ENCODE assay signal across 26 mouse cellular contexts in the genomic region with DNA sequence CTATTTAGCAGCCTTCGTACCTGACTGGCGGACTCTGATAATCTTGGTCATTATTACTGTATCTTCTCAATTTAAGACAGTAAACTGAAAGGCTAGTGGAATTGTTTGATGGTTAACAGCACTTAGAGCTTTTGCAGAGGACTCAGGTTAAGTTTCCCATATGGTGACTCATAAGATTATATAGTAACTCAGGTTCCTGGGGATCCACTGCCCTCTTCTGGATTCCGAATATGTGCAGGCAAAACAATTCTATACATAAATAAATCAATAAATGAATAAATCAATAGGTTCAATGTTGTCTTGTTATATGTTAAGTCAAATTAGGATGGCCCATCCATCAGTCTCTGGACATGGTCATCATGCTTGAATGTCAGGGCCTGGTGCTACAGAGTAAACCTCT.
DNase-seq lines count a peak whose midpoint lies in the region; ATAC-seq and TF ChIP-seq lines count a peak whose summit lies in the region.
"Had no signal": no experiment of that assay in that cellular context is flagged by ENCODE, and none has a peak within 500 bp of the region (broad histone marks: within the 10 kb centered on the region; RNA-seq: fewer than 3 reads in every experiment).

No protein-coding gene starts in this region.

- TF ChIP-seq RAD21 in MEL (IDR thresholded peaks at IDR 0.05; ENCODE audit: low read depth, low read length), result peak; percentile 29

- H3K9me3 ChIP-seq in kidney, postnatal 0 days (replicated peaks; ENCODE audit: low read length), result no peaks in the 10 kb centered on the region
- H3K9me3 ChIP-seq in MEL (replicated peaks; ENCODE audit: insufficient read depth, low read length), result no peaks in the 10 kb centered on the region
- H3K9me3 ChIP-seq: forebrain, embryonic 10.5 days; heart, embryonic 12.5 days; hindbrain, embryonic 12.5 days; limb, embryonic 12.5 days; neural tube, embryonic 13.5 days had no signal

- peaks cover 21% of the 10 kb centered on the region; the same call in 1 of the 2 replicates for H3K4me1 ChIP-seq in kidney, postnatal 0 days (replicated peaks; ENCODE audit: insufficient read depth, low read length)
- no peaks in the 10 kb centered on the region for H3K4me1 ChIP-seq in MEL (ENCODE audit: control insufficient read depth in 1 of 2, insufficient read depth in 2 of 2, low read length in 2 of 2)

- H3K4me3 ChIP-seq in gastrocnemius, adult 2 months, result no peak overlapping the region
- H3K4me3 ChIP-seq in kidney, postnatal 0 days (replicated peaks; ENCODE audit: low read depth, low read length), result no peak overlapping the region
- no peak overlapping the region for H3K4me3 ChIP-seq in MEL (ENCODE audit: control insufficient read depth in 1 of 2, insufficient read depth in 1 of 2, low read depth in 2 of 2, low read length in 2 of 2)
- H3K4me3 ChIP-seq: forebrain, embryonic 10.5 days; heart, embryonic 12.5 days; hindbrain, embryonic 12.5 days; limb, embryonic 12.5 days; neural tube, embryonic 13.5 days had no signal

- H3K9ac ChIP-seq in kidney, postnatal 0 days (ENCODE audit: low read depth, low read length), result no peak overlapping the region
- no peak overlapping the region for H3K9ac ChIP-seq in MEL (ENCODE audit: control insufficient read depth, low read depth, low read length, poor library complexity, severe bottlenecking)
- H3K9ac ChIP-seq: heart, embryonic 12.5 days; hindbrain, embryonic 12.5 days; limb, embryonic 12.5 days; liver, postnatal 0 days; neural tube, embryonic 13.5 days had no signal

- TF ChIP-seq EP300 in MEL (IDR thresholded peaks at IDR 0.05; ENCODE audit: low read depth in 1 of 2, low read length in 2 of 2), result no peak

- H3K27ac ChIP-seq in gastrocnemius, adult 2 months, result no peak overlapping the region
- no peak overlapping the region for H3K27ac ChIP-seq in kidney, postnatal 0 days
- H3K27ac ChIP-seq in MEL (ENCODE audit: control insufficient read depth, low read depth, low read length), result no peak overlapping the region
- H3K27ac ChIP-seq: forebrain, embryonic 10.5 days; hindbrain, embryonic 12.5 days; limb, embryonic 12.5 days; neural tube, embryonic 13.5 days had no signal

- H3K79me2 ChIP-seq in MEL (ENCODE audit: control insufficient read depth, insufficient read depth, low read length, poor library complexity), result no peaks in the 10 kb centered on the region

- H3K4me2 ChIP-seq in kidney, postnatal 0 days (ENCODE audit: low read length), result no peak overlapping the region
- H3K4me2 ChIP-seq: heart, embryonic 12.5 days; hindbrain, embryonic 12.5 days; limb, embryonic 12.5 days; liver, embryonic 11.5 days; midbrain, embryonic 11.5 days; neural tube, embryonic 13.5 days had no signal

- no peak for DNase-seq in gastrocnemius, adult 2 months
- DNase-seq in gastrocnemius, postnatal 36 days, result no peak
- no peak for DNase-seq in kidney, postnatal 0 days (ENCODE audit: low spot score)
- no peak for DNase-seq in kidney, adult 9 months
- DNase-seq in 3T3-L1 (ENCODE audit: low read depth, low spot score), result peak; percentile 50
- no peak for DNase-seq in MEL (ENCODE audit: low read depth, low spot score)
- no peak for DNase-seq in frontal cortex, postnatal 36 days (ENCODE audit: low spot score in 2 of 2)
- DNase-seq in left cerebral cortex, postnatal 25 days (ENCODE audit: low spot score in 2 of 2), result no peak
- DNase-seq: adrenal gland, adult 8-10 months; cerebellum, adult 11-12 months; cerebellum, postnatal 14 days; heart, postnatal 10 days; liver, postnatal 0 days; lung, postnatal 10 days; retina, postnatal 1 day; right cerebral cortex, postnatal 25 days; thymus, postnatal 25 days had no signal

- H3K36me3 ChIP-seq in kidney, postnatal 0 days (ENCODE audit: insufficient read depth, low read length), result no peaks in the 10 kb centered on the region
- H3K36me3 ChIP-seq in MEL (ENCODE audit: control insufficient read depth in 1 of 2, insufficient read depth in 2 of 2, low read length in 2 of 2), result no peaks in the 10 kb centered on the region
- H3K36me3 ChIP-seq: forebrain, embryonic 10.5 days; hindbrain, embryonic 12.5 days; limb, embryonic 12.5 days had no signal

- WGBS in kidney, postnatal 0 days, result 84% methylated on average over 3 of the region's 3 CpGs

- H3K27me3 ChIP-seq in kidney, postnatal 0 days (ENCODE audit: insufficient read depth, low read length), result no peaks in the 10 kb centered on the region
- H3K27me3 ChIP-seq in MEL (ENCODE audit: control insufficient read depth in 1 of 2, insufficient read depth in 2 of 2, low read length in 2 of 2), result peaks cover 9 to 13% of the 10 kb centered on the region in 2 experiments
- H3K27me3 ChIP-seq: heart, embryonic 12.5 days; hindbrain, embryonic 12.5 days; limb, embryonic 12.5 days; neural tube, embryonic 13.5 days had no signal

- no peak for ATAC-seq in kidney, postnatal 0 days (replicated peaks; ENCODE audit: low FRiP score, low read depth)
- ATAC-seq: activated CD4-positive, CD25-positive, alpha-beta regulatory T cell, adult 4 months; inflammation-experienced regulatory T-cells, adult 6 months; liver, postnatal 0 days had no signal

- intact Hi-C loops in gastrocnemius, adult 2 months (cut with DNase I), result loop anchor here (5.0 kb wide), 1 partner anchor 192 kb away; the partner anchor contains the start of gene Gnaq
- intact Hi-C loops in gastrocnemius, postnatal 36 days (cut with DNase I), result loop anchor here (5.0 kb wide), 1 partner anchor 197 kb away; no protein-coding TSS in a partner anchor
- intact Hi-C loops in left cerebral cortex, postnatal 25 days (cut with DNase I), result no loop called here

- peak; percentile 24; the same call in 1 of the 2 replicates for TF ChIP-seq CTCF in gastrocnemius, adult 2 months (IDR thresholded peaks at IDR 0.05)
- TF ChIP-seq CTCF in kidney, postnatal 0 days (IDR thresholded peaks at IDR 0.05; ENCODE audit: low read depth), result peak; percentile 53
- peak in 1 of 3 experiments; percentile 14; a peak in 1 of 6 replicates for TF ChIP-seq CTCF in MEL (IDR thresholded peaks at IDR 0.05 in 2 of 3, conservative IDR thresholded peaks at IDR 0.05 in 1 of 3; ENCODE audit: control insufficient read depth in 1 of 3, insufficient read depth in 1 of 3, low read depth in 2 of 3, low read length in 3 of 3, poor library complexity in 1 of 3, severe bottlenecking in 1 of 3)

- no peak for TF ChIP-seq POLR2A in MEL (IDR thresholded peaks at IDR 0.05; ENCODE audit: control insufficient read depth in 1 of 2, insufficient read depth in 1 of 2, low read depth in 1 of 2, low read length in 2 of 2, poor library complexity in 1 of 2)

TF ChIP-seq in MEL, 35 proteins besides CTCF, POLR2A, EP300 and RAD21:
- TF ChIP-seq SMC3 (IDR thresholded peaks at IDR 0.05; ENCODE audit: low read depth, low read length) (peak; percentile 28; the same call in 1 of the 2 replicates), KAT2A (conservative IDR thresholded peaks at IDR 0.05; ENCODE audit: low read depth, low read length) (no peak)
